Mouse (Mus musculus) T-helper 17 cell (primary cell): ENCODE data around the gene Aaed1.
"Not testable (repeated sequence)": the region's sequence is repeated elsewhere in the genome, so short reads cannot be mapped to it uniquely, and the experiment has no call there.

Experiments
- in situ Hi-C, 2 experiments: fragments of 300-600 bp; cut with MboI, MseI; formaldehyde crosslinking; loops; 1 replicate in 1 of 2; 2 replicates in 1 of 2; pipeline ENCODE4 v1.15.1; 2025; ENCODE audit warnings: high pct_unique_total_duplicates in 2 of 2

The Aaed1 gene

DNA sequence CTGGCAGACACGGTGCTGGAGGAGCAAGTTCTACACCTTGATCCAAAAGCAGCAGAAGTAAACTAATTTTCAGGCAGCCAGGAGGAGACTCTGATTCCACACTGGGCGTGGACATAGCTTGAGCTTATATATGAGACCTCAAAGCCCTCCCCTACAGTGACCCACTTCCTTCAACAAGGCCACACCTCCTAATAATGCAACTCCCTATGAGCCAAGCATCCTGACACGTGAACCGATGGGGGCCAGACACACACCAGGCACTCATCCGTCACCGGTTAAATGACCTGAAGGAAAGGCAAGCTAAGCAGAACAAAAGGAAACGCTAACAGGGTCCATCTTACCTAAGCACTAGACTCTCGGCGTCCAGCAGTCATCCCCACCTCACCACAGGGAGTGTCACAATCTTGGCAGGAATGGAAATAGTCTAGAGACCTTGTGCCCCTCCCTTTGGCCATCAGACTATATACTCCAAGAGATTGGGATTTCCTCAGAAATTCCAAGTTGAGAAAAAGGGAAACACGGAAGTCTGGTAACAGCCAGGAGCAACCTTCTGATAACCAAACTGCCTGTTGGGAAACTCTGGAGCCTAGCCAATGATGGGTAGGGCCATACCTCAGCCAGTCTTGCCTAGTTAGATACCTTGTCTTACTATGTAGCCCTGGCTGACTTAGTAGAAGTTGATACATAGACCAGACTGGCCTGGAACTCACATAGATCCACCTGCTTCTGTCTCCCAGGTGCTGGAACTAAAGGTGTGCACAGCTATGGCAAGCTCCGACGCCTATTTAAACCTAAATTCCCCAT lies 55.3 kb downstream of the Aaed1 start:
- in situ Hi-C loops = no loop called here

- in situ Hi-C loops = not testable (repeated sequence)
Measured at GRCm38 (mm10) chr13:64254185-64254584, 58.3 kb downstream of the Aaed1 start.

DNA sequence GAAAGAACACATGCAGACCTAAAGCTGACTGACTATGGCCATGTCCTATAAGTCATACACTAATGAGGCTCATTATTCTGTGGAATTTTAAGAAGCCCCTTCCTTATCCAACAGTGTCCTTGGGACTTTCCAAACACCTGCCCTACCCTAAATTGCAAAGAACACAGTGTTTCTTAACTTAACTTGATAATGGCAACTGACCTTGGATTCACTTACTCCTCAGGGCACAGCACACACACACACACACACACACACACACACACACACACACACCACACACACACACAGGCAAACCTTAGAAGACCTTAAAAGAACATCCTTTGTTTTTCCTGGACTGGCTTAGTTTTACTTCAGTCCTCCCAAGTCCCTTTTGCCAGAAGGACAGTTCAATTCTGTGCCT lies 58.8 kb downstream of the Aaed1 start:
- in situ Hi-C loops = no loop called here

- in situ Hi-C loops = no loop called here
Measured at GRCm38 (mm10) chr13:64252147-64252546, 60.4 kb downstream of the Aaed1 start.

GRCm38 (mm10) chr13:64250363-64250762 lies 62.1 kb downstream of the Aaed1 start:
- in situ Hi-C loops = no loop called here

GRCm38 (mm10) chr13:64248775-64249524 lies 63.6 kb downstream of the Aaed1 start:
- in situ Hi-C loops = loop anchor here (5.0 kb wide), 2 partner anchors 58 to 188 kb away; no protein-coding TSS in a partner anchor

DNA sequence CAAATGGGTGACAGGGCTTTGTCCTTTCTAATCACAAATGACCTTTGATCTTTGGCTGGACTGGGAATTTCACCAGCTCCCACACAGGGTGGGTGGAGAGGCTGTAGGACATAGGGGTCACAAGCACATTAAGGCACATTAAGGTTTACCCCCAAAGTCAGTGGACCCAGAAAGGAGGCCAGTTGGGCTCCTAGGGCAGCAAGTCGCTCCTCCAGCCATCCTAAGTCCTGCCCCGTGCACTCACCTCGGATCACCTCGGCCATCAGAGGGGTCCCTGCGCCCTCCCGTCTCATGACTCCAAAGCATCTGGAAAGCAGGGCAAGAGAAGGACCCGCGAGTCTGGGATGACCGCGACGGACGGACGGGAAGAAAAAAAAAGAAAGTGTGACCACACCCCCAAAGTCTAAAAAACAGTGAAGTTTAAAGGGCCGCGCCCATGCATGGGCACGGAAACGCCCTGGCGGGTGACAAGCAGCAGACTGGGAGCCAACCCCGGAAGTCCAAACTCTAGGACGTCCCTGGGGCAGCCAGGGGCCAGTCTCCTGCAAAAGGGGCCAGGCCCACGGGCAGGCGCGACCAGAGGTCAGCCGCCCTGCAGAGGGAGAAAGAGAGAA lies 64.2 kb downstream of the Aaed1 start:
- in situ Hi-C loops = loop anchor here (5.0 kb wide), 2 partner anchors 59 to 189 kb away; no protein-coding TSS in a partner anchor

DNA sequence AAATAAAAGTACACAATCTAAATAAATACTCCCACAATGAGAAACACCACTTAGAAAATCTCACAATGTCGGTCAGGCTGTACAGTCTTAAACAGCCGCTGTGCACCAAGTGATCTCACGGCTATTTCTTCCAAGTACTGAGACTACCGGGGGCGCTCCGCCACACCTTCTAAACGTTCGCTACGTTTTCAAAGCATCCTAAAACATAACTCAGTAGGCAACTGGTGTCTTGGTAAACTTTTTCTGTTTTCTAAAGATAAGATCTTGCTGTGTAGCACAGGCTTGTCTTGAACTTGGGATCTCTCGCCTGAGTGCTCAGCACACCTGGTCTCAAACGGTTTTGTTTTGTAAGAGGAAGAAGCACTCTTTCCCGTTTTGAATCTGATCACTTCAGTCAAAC lies 66.4 kb downstream of the Aaed1 start:
- in situ Hi-C loops = loop anchor here (5.0 kb wide), 2 partner anchors 61 to 191 kb away; no protein-coding TSS in a partner anchor

DNA sequence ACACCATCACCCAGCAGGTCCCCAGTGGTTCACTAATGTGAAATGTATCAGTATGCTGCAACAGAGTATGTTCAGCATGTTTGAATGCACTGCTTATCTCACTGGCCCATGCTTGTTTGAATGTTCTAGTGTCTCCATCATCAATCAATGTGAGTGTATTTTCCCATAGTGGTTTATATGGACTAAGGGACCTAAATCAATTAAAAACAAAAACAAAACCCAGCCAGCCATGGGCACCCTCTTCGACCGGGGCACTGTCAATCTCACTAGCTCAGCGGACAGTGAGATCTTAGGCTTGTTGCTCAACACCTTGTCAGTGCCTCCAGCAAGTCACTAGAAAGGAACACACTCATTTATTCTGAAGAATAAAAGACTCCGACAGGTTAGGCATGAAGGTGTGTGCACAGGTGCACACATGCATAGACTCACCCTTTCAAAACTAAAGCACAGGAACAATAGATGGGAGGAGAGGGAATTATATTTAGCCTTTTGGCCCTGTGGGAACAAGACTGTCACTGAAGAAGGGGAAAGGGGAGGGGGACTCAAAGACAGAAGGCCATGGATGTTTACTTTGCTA lies 67.7 kb downstream of the Aaed1 start:
- in situ Hi-C loops = loop anchor here (5.0 kb wide), 2 partner anchors 63 to 193 kb away; no protein-coding TSS in a partner anchor

DNA sequence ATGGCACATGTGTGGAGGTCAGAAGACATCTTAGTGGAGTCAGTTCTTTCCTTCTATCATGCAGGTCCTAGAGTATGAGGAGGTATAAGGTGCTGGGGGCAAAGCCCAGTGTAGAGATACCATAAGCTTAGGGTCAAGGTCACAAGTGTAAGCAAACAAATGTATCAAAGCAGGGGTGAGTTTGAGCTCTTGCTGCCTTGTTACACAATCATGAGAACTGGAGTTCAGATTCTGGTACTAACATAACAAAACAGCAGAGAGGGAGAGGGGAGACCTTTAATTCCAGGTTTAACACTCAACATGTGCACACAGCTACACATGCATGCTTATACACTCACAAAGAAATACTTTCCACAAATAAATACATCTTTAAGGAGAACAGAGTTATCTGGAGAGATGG lies 69.8 kb downstream of the Aaed1 start:
- in situ Hi-C loops = no loop called here

DNA sequence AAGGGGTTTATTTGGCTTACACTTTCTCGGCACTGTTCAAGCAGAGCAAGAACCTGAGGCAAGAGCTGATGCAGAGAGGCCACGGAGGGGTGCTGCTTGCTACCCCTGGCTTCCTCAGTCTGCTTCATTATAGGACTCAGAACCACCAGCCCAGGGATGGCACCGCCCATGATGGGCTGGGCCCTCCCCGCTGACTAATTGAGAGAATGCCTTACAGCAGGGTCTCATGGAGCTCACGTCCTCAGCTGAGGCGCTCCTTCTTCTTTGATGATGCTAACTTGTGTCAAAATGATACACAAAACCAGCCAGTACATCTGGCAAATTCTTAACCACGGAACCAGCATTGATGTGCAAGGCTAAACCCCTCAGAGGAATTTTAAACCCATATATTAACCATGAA lies 71.9 kb downstream of the Aaed1 start:
- in situ Hi-C loops = no loop called here

GRCm38 (mm10) chr13:64237681-64238157 lies 74.8 kb downstream of the Aaed1 start:
- in situ Hi-C loops = loop anchor here in 1 of 2 experiments (10.0 kb wide), 1 partner anchor 1773 kb away; the partner anchor contains the start of gene Gm49359

GRCm38 (mm10) chr13:64237000-64237680 lies 75.4 kb downstream of the Aaed1 start:
- in situ Hi-C loops = loop anchor here in 1 of 2 experiments (10.0 kb wide), 1 partner anchor 1772 kb away; the partner anchor contains the start of gene Gm49359

DNA sequence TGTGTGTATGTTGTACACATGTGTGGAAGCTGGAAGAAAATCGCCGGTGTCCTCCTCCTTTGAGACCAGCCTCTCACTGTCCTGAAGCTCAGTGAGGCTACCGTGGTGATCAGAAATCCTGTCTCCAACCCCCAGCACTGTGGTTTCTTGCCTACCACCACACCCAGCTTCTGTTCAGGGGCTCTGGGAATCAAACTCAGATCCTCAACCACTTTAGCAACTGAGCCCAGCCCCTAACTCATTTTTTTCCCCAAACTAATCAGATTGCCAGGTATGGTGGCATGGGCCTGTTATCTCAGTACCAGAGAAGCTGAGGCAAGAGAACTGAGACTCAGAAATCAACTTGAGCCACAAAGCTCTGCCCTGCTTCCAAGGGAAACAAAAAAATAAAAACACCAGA lies 76.7 kb downstream of the Aaed1 start:
- in situ Hi-C loops = loop anchor here in 1 of 2 experiments (10.0 kb wide), 1 partner anchor 1771 kb away; the partner anchor contains the start of gene Gm49359

GRCm38 (mm10) chr13:64235062-64235715 lies 77.3 kb downstream of the Aaed1 start:
- in situ Hi-C loops = loop anchor here in 1 of 2 experiments (10.0 kb wide), 1 partner anchor 1770 kb away; the partner anchor contains the start of gene Gm49359

DNA sequence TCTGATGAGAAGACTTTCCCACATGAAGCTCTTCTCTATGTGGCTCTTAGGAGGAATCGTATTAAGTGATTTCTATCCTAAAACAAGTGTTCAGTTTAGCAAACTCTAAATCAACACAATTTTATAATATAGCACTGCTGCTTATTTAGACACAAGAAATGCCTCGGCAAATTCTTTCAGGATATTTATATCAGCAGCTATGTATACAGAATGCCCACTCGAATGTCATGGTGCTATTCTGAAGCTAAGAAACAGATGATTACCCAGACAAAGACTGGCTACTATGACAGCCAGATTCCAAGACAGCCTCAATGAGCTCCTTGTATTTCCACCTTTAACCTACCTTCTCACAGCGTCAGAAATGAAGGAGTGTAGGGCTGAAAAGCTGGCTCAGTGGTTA lies 79.4 kb downstream of the Aaed1 start:
- in situ Hi-C loops = loop anchor here (5.0 to 10.0 kb wide), 2 partner anchors 66 to 1768 kb away; partner anchors contain the start of gene Gm49359 (in 1 of the 2)

GRCm38 (mm10) chr13:64226725-64227124 lies 85.8 kb downstream of the Aaed1 start:
- in situ Hi-C loops = no loop called here

DNA sequence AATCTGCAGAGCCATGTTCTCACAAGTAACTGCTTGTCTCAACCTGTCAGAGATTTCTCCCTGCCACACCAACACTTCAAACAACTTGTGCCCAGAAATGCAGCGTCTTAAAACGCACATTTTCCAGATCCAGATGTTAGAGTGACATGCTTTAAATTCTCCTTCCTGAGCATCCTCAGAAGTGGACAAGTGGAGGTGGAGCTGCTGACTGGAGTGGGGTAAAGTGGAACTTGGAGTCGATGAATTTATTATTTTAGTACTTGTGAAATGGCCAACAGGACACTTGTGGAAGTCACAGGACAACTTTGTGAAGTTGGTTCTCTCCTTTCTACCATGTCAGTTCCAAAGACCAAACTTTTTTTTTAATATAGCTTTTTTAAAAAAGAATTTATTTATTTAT lies 86.8 kb downstream of the Aaed1 start:
- in situ Hi-C loops = no loop called here
